Mouse (Mus musculus): ENCODE results near the gene Klk1b1. TPM values are rescaled to one million over a fixed set of nuclear protein-coding genes. Genes with fewer than 3 reads are reported as not detected.
"Not testable (repeated sequence)": the region's sequence is repeated elsewhere in the genome, so short reads cannot be mapped to it uniquely, and the experiment has no call there.

The Klk1b1 gene
- polyA plus RNA-seq, 1 experiment from 2014 or later, result not detected

- Histone ChIP-seq H3K27me3 (no peaks in the 10 kb centered on the region), H3K27ac (no peak overlapping the region), H3K4me3 (no peak overlapping the region), H3K4me1 (no peaks in the 10 kb centered on the region), H3K9me3 (no peaks in the 10 kb centered on the region), H3K36me3 (no peaks in the 10 kb centered on the region), H3K9ac (no peak overlapping the region), H3K4me2 (no peak overlapping the region)
- WGBS, result 85% methylated on average over 14 of the region's 14 CpGs
- ATAC-seq (ENCODE audit: insufficient number of reproducible peaks, low FRiP score, low TSS enrichment, low read depth), result no peak
These were observed 30.0 kb upstream of the Klk1b1 start for GRCm38 (mm10) chr7:43936551-43936950.

- not testable (repeated sequence) for H3K4me2 ChIP-seq; H3K4me1 ChIP-seq; H3K4me3 ChIP-seq; H3K9ac ChIP-seq; H3K27ac ChIP-seq; H3K27me3 ChIP-seq; H3K9me3 ChIP-seq; ATAC-seq (ENCODE audit: insufficient number of reproducible peaks, low FRiP score, low TSS enrichment, low read depth); H3K36me3 ChIP-seq
- 56% methylated on average over 3 of the region's 3 CpGs for WGBS
These were observed 24.3 kb upstream of the Klk1b1 start for GRCm38 (mm10) chr7:43942293-43942692.

- 72% methylated on average over 3 of the region's 3 CpGs for WGBS
- H3K9me3 ChIP-seq, result no peaks in the 10 kb centered on the region
These were observed 21.8 kb upstream of the Klk1b1 start for GRCm38 (mm10) chr7:43944727-43945264.

GRCm38 (mm10) chr7:43950364-43950763, 16.2 kb upstream of the Klk1b1 start, which contains the start of gene Klk1b8:
Gene Klk1b8, plus strand, starts transcription at chr7:43950664.
- Histone ChIP-seq H3K36me3 (no peaks in the 10 kb centered on the region), H3K9me3 (no peaks in the 10 kb centered on the region), H3K4me2 (no peak within 1 kb of the TSS), H3K9ac (no peak within 1 kb of the TSS), H3K27ac (no peak within 1 kb of the TSS), H3K4me3 (no peak within 1 kb of the TSS), H3K27me3 (no peaks in the 10 kb centered on the region), H3K4me1 (no peaks in the 10 kb centered on the region)
- ATAC-seq (ENCODE audit: insufficient number of reproducible peaks, low FRiP score, low TSS enrichment, low read depth), result no peak
- WGBS, result 65% methylated on average over 2 of the region's 2 CpGs

More at GRCm38 (mm10) chr7:43944727-43945264, 21.8 kb upstream of the Klk1b1 start:
- Histone ChIP-seq H3K4me3 (no peak overlapping the region), H3K4me1 (no peaks in the 10 kb centered on the region), H3K4me2 (no peak overlapping the region), H3K9ac (no peak overlapping the region), H3K36me3 (no peaks in the 10 kb centered on the region), H3K27me3 (no peaks in the 10 kb centered on the region), H3K27ac (no peak overlapping the region)
- ATAC-seq (ENCODE audit: insufficient number of reproducible peaks, low FRiP score, low TSS enrichment, low read depth), result no peak

- Histone ChIP-seq H3K4me3 (no peak overlapping the region), H3K9ac (no peak overlapping the region), H3K27ac (no peak overlapping the region), H3K27me3 (no peaks in the 10 kb centered on the region), H3K36me3 (no peaks in the 10 kb centered on the region), H3K4me1 (no peaks in the 10 kb centered on the region), H3K4me2 (no peak overlapping the region), H3K9me3 (no peaks in the 10 kb centered on the region)
- WGBS, result 58% methylated on average over 4 of the region's 4 CpGs
- ATAC-seq (ENCODE audit: insufficient number of reproducible peaks, low FRiP score, low TSS enrichment, low read depth), result no peak
These were observed 13.8 kb upstream of the Klk1b1 start for GRCm38 (mm10) chr7:43952703-43953102.

- 72% methylated on average over 3 of the region's 3 CpGs for WGBS
- no peak overlapping the region for H3K4me3 ChIP-seq
- H3K27me3 ChIP-seq, result no peaks in the 10 kb centered on the region
- no peak for ATAC-seq (ENCODE audit: insufficient number of reproducible peaks, low FRiP score, low TSS enrichment, low read depth)
- no peaks in the 10 kb centered on the region for H3K36me3 ChIP-seq
- H3K4me1 ChIP-seq, result no peaks in the 10 kb centered on the region
- H3K9ac ChIP-seq, result no peak overlapping the region
- H3K9me3 ChIP-seq, result no peaks in the 10 kb centered on the region
- no peak overlapping the region for H3K27ac ChIP-seq
- no peak overlapping the region for H3K4me2 ChIP-seq
These were observed 507 bp downstream of the Klk1b1 start for GRCm38 (mm10) chr7:43967058-43967457.

GRCm38 (mm10) chr7:43967612-43968011, 1.1 kb downstream of the Klk1b1 start:
- Histone ChIP-seq H3K27ac (no peak overlapping the region), H3K27me3 (no peaks in the 10 kb centered on the region), H3K4me1 (no peaks in the 10 kb centered on the region), H3K4me3 (no peak overlapping the region), H3K9me3 (no peaks in the 10 kb centered on the region), H3K4me2 (no peak overlapping the region), H3K36me3 (no peaks in the 10 kb centered on the region), H3K9ac (no peak overlapping the region)
- WGBS, result 89% methylated on average over 2 of the region's 2 CpGs
- ATAC-seq (ENCODE audit: insufficient number of reproducible peaks, low FRiP score, low TSS enrichment, low read depth), result no peak

- WGBS, result 79% methylated on average over 1 of the region's 1 CpGs
- not testable (repeated sequence) for H3K36me3 ChIP-seq; H3K4me2 ChIP-seq; ATAC-seq (ENCODE audit: insufficient number of reproducible peaks, low FRiP score, low TSS enrichment, low read depth); H3K9me3 ChIP-seq; H3K4me3 ChIP-seq; H3K27ac ChIP-seq; H3K9ac ChIP-seq; H3K27me3 ChIP-seq; H3K4me1 ChIP-seq
These were observed 9.2 kb downstream of the Klk1b1 start, which contains the start of gene Klk1b9 for GRCm38 (mm10) chr7:43975761-43976160. Gene Klk1b9, plus strand, starts transcription at chr7:43976061.

- H3K9ac ChIP-seq, result no peak overlapping the region
- no peak overlapping the region for H3K27ac ChIP-seq
- no peaks in the 10 kb centered on the region for H3K9me3 ChIP-seq
- no peak for ATAC-seq (ENCODE audit: insufficient number of reproducible peaks, low FRiP score, low TSS enrichment, low read depth)
- H3K4me2 ChIP-seq, result no peak overlapping the region
- H3K4me1 ChIP-seq, result no peaks in the 10 kb centered on the region
- H3K27me3 ChIP-seq, result no peaks in the 10 kb centered on the region
- no peaks in the 10 kb centered on the region for H3K36me3 ChIP-seq
- H3K4me3 ChIP-seq, result no peak overlapping the region
These were observed 19.1 kb downstream of the Klk1b1 start for GRCm38 (mm10) chr7:43985657-43986056.

- WGBS, result 52% methylated on average over 1 of the region's 1 CpGs
These were observed 28.3 kb downstream of the Klk1b1 start for GRCm38 (mm10) chr7:43994821-43995220.

GRCm38 (mm10) chr7:43995577-43995976, 29.0 kb downstream of the Klk1b1 start, which contains the start of gene Klk1b11:
Gene Klk1b11, plus strand, starts transcription at chr7:43995877.
- ATAC-seq (ENCODE audit: insufficient number of reproducible peaks, low FRiP score, low TSS enrichment, low read depth), result not testable (repeated sequence)
- WGBS, result 67% methylated on average over 4 of the region's 4 CpGs

More at GRCm38 (mm10) chr7:43994821-43995220, 28.3 kb downstream of the Klk1b1 start:
- H3K27me3 ChIP-seq; H3K36me3 ChIP-seq; ATAC-seq (ENCODE audit: insufficient number of reproducible peaks, low FRiP score, low TSS enrichment, low read depth); H3K9me3 ChIP-seq; H3K9ac ChIP-seq; H3K4me3 ChIP-seq; H3K4me2 ChIP-seq; H3K4me1 ChIP-seq; H3K27ac ChIP-seq: not testable (repeated sequence)

GRCm38 (mm10) chr7:44004847-44005246, 38.3 kb downstream of the Klk1b1 start:
- H3K9ac ChIP-seq, result no peak overlapping the region
- no peak overlapping the region for H3K4me3 ChIP-seq
- H3K27me3 ChIP-seq, result no peaks in the 10 kb centered on the region
- no peak overlapping the region for H3K27ac ChIP-seq
- no peaks in the 10 kb centered on the region for H3K4me1 ChIP-seq
- no peak for ATAC-seq (ENCODE audit: insufficient number of reproducible peaks, low FRiP score, low TSS enrichment, low read depth)
- H3K9me3 ChIP-seq, result no peaks in the 10 kb centered on the region
- H3K4me2 ChIP-seq, result no peak overlapping the region
- no peaks in the 10 kb centered on the region for H3K36me3 ChIP-seq

More at GRCm38 (mm10) chr7:43995577-43995976, 29.0 kb downstream of the Klk1b1 start, which contains the start of gene Klk1b11:
- H3K27ac ChIP-seq, H3K4me1 ChIP-seq, H3K27me3 ChIP-seq, H3K4me2 ChIP-seq, H3K9ac ChIP-seq, H3K4me3 ChIP-seq, H3K36me3 ChIP-seq, H3K9me3 ChIP-seq: not testable (repeated sequence)

- H3K9me3 ChIP-seq; H3K4me1 ChIP-seq; ATAC-seq (ENCODE audit: insufficient number of reproducible peaks, low FRiP score, low TSS enrichment, low read depth); H3K27ac ChIP-seq; H3K9ac ChIP-seq; H3K4me2 ChIP-seq; H3K4me3 ChIP-seq; H3K27me3 ChIP-seq; H3K36me3 ChIP-seq: not testable (repeated sequence)
These were observed 45.3 kb downstream of the Klk1b1 start, which contains the start of gene Klk1b26 for GRCm38 (mm10) chr7:44011868-44012267. Gene Klk1b26, plus strand, starts transcription at chr7:44012168.
